Mouse (Mus musculus) forelimb bud, embryonic 11.5 days (tissue): ENCODE data around the gene Gm10570.

Experiments
- DNase-seq: peaks from one replicate; pipeline ENCODE4 v3.0.0-alpha.2; 2012; ENCODE audit warnings: low read depth, low spot score

Gene Gm10570

GRCm38 (mm10) chr4:130308231-130309081, at the start of gene Gm10570, which contains the start of gene Fabp3:
Gene Gm10570 (minus strand): TSS chr4:130308674.
Gene Fabp3 (plus strand): TSS chr4:130308595.
- DNase-seq, result peak; percentile 40

- DNase-seq, result no peak
Measured at GRCm38 (mm10) chr4:130357946-130358345, 49.5 kb upstream of the Gm10570 start.

- no peak for DNase-seq
Measured at GRCm38 (mm10) chr4:130352588-130352987, 44.1 kb upstream of the Gm10570 start.

- no peak for DNase-seq
Measured at GRCm38 (mm10) chr4:130350690-130351422, 42.4 kb upstream of the Gm10570 start.

DNA sequence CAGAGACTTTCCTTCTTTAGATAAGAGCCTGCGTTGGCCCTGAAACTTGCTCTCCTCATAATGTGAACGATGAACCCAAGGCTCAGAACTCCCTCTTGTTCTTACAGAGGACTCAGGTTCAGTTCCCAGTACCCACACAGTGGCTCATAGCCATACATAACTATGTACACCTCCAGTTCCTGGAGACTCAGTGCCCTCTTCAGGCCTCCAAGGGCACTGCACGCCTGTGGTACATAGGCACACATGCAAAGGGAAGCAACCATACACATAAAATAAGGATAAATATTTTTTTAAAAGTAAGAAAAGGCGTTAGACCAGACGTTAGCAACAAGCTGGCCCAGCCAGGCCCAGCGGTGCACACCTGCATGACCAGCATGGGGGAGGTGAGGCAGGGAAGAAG, 41.2 kb upstream of the Gm10570 start:
- DNase-seq, result no peak

DNA sequence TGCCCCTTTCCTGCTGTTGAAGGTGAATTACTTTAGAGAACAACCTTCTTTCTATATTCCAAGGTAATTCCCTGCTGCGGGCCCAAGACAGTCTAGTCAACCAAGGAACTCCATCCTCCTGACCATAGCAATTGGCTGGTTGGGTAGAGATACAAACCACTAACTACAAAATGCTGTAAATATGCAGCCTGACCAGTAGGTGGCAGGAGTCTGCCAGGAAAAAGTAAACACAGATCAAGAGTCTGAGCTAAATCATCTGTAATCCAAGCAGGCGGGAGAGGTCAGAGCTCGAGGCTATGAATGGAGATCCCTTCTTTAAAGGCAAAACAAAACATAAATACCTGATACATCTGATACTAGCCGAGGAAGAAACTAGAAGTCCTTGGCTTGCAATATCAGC, 33.2 kb upstream of the Gm10570 start:
- peak; percentile 69 for DNase-seq

DNA sequence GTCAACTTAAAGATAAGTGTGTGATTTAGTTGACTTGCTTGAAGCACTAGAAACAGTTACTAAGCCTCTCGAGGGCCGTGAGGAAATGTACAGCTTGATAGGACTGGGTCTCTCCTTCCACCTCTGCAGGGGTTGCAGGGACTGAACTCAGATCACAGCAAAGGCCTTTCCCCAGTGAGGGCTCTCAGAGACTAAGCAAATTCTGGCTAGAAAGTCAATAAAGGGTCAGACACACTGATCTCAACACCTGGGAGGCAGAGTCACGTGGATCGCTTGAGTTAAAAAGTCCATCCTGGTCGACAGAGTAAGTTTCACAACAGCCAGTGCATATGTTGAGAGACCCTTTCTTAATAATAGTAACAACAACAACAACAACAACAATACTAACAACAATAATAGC, 27.4 kb upstream of the Gm10570 start:
- no peak for DNase-seq

- no peak for DNase-seq
Measured at GRCm38 (mm10) chr4:130327366-130327765, 18.9 kb upstream of the Gm10570 start.

GRCm38 (mm10) chr4:130325446-130325845, 17.0 kb upstream of the Gm10570 start:
- DNase-seq, result no peak

- DNase-seq, result no peak
Measured at GRCm38 (mm10) chr4:130323607-130324006, 15.1 kb upstream of the Gm10570 start.

DNA sequence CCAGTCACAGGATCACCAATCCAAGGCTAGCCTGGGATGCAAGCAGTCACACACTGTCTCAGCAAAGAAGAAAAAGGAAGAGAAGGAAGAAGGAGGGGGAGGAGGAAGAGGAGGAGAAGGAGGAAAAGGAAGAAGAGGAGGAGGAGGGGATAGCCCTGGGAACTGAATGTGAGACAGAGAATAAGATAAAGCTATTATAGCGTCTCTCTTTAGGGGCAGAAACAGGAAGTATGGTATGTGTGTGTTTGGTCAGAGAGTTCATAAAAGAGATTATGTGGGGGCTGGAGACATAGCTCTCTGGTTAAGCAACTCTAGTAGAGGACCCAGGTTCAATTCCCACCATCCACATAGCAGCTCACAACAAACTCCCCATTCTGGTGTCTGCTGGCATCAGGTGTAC, 14.7 kb upstream of the Gm10570 start:
- DNase-seq, result no peak

- no peak for DNase-seq
Measured at GRCm38 (mm10) chr4:130322567-130322966, 14.1 kb upstream of the Gm10570 start.

GRCm38 (mm10) chr4:130321640-130322039, 13.2 kb upstream of the Gm10570 start:
- DNase-seq, result no peak

GRCm38 (mm10) chr4:130319564-130319963, 11.1 kb upstream of the Gm10570 start:
- no peak for DNase-seq

- no peak for DNase-seq
Measured at GRCm38 (mm10) chr4:130318122-130318521, 9.6 kb upstream of the Gm10570 start.

DNA sequence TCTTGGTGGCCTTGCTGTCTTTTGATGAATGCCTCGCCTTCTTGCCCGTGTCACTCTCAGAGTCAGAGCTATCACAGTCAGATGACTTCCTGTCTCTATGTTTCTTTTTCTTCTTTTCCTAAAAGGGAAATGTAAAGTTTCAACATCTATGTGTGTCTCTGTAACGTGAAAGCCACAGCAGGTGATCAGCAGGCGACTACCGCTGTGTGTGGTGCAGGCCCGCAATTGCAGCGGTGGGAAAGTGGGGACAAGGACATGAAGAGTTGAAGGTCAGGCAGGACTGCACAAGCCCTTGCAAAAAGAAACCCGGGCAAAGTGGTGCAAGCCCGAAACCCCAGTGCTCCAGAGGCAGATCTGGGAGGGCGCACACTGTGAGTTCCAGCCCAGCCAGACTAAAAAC, 8.2 kb upstream of the Gm10570 start:
- no peak for DNase-seq

DNA sequence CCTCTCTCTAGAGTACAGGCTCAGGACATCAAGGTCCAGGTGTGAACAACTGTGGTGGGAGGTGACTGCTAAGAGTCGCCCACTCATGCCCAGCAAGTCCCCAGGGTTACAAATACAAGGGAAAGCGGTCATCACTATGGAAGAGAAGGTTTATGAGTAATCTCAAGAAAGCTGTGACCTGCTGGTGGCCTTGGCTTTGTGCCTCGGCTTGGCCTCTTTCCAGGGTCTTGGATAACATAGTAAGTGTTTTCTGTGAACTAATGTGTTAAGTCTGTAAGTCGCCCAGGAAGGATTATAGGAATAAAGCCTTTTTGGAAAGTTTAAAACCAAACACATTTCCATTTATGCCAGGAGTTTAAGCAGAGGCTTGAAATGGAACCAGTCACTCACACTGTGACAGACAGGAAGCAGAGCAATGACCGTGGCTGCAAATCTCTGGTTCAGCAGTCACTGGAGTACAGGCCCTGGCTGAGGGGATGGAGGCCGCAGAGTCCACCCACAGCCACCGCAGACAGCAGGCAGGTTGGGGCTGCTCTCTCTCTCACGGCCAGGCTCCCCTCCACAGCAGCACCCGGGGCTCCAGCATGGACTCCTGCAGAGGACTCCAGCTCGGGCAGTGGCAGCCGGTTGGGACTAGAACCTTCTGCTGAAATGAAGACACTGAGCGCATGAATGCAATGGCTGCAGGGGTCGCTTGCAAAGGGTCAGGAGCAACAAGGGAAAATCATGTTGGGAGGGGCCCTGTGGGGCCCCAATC, 7.5 kb upstream of the Gm10570 start:
- DNase-seq, result no peak

DNA sequence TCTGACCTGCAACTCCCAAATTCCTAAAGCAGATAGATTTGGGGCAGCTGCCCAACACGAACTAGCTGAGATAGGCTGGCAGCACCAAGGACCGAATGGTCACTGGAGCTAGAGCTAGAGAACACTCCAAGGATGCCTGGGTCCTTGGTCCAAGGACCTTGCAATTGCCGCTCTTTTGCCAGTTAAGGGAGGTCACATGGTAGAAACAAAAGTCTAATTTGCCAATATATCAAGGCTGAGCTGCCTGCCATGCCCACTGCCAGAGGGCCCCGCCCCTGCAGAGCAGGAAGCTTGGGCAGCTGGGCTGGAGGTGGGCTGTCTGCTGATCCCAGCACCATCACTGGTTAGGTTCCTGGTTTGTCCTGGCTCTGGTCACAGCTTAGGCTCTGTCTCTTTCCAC, 5.1 kb upstream of the Gm10570 start:
- no peak for DNase-seq

DNA sequence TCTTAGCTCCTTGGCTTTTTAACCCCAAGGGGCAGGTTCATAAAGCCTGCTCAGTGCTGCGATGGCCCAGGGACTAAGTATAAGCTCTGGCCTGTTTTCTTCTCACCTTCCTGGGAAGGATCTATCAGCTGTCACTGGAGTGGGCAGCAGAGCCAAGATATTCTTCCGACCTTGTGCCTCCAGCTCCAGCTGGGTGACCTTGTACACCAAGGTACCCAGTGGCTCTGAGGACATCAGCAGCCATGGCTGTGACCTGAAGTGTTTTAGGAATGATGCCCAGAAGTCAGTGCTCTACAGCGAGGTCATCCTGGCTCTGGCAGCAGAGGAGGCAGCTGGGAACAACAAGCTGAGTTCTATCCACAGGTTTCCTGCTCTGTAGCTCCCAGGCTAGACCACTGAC, 4.1 kb upstream of the Gm10570 start:
- DNase-seq, result no peak

- no peak for DNase-seq
Measured at GRCm38 (mm10) chr4:130309254-130309653, 780 bp upstream of the Gm10570 start.

GRCm38 (mm10) chr4:130307851-130308230, 633 bp downstream of the Gm10570 start:
- peak; percentile 57 for DNase-seq
